Mouse (Mus musculus) urinary bladder, adult 2 months (tissue): ENCODE data around the gene Samd7. TPM values are rescaled to one million over a fixed set of nuclear protein-coding genes. Genes with fewer than 3 reads are reported as not detected.
A peak's percentile ranks its signal among the peaks of the same experiment; 100 is the strongest.
"Not testable (repeated sequence)": the region's sequence is repeated elsewhere in the genome, so short reads cannot be mapped to it uniquely, and the experiment has no call there.

Experiments
- DNase-seq: peaks from one replicate; pipeline ENCODE4 v3.0.0; 2022; ENCODE audit warnings: low spot score
- polyA plus RNA-seq: library from polyadenylated mRNA; depleted of rRNA; stranded (reverse); fragments of >200 nt; gene quantifications from 2 replicates; pipeline ENCODE4 v1.2.3, GENCODE M21; 2012; rRNA removed

Gene Samd7
- polyA plus RNA-seq = not detected in 2 replicates

DNA sequence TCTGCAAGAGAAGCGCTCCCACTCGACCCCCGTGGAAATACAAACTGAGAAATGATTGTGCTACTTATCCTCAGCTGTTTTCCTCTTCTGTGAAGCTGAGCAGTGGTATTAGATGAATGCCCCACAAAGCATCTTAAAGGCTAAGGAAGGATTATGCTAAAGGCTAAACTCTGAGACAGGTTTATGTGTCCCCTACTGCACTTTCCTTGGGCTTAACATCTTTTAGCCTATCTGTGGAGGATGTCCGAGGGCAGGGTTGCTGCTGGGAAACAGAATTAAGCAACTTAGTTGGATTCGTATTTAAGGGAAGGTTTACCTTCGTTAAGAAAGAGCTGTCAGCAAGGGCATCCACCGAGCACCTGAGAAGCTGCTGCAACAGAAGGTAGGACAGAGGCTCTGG, at the start of gene Samd7:
Gene Samd7 (plus strand): TSS at position 288 of the 400 bp plus-strand sequence.
- DNase-seq = no peak

DNA sequence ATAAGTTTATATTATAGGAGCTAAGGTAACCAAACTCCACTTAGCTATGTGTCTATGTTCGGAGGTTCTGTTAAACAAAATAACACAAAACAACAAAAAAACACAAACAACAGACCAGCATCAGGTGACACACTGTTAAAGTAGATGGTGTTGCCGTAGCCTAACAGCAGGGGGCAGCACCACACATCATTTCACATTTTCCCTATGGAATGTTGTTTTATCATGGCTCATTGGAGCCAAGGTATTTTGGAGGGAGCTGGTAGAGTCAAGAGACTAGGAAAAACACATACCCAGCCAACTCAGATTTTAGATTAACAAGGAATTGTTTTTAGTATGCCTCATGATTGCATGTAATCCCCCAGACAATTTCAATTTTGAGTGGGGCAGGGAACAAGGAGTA, 49.7 kb upstream of the Samd7 start:
- DNase-seq = peak; percentile 27

DNA sequence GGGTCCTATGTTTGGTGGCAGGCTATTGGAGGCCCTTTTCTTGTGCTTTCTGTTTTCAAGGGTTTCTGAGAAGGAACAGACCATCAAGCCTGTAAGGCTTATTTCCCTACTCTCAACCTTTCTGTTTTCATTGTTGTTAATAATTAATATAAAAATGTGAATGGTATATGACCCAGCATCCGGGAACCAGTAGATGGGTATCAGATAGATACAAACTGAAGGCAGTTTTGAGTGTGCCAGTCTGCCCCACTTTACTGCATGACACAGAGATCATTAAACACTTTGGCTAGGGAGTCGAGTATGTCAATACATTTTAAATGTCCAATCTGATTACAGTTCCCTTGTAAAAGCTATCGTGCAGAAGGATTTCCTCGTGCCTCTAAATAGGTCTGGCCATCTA, 48.2 kb upstream of the Samd7 start:
- DNase-seq = no peak

DNA sequence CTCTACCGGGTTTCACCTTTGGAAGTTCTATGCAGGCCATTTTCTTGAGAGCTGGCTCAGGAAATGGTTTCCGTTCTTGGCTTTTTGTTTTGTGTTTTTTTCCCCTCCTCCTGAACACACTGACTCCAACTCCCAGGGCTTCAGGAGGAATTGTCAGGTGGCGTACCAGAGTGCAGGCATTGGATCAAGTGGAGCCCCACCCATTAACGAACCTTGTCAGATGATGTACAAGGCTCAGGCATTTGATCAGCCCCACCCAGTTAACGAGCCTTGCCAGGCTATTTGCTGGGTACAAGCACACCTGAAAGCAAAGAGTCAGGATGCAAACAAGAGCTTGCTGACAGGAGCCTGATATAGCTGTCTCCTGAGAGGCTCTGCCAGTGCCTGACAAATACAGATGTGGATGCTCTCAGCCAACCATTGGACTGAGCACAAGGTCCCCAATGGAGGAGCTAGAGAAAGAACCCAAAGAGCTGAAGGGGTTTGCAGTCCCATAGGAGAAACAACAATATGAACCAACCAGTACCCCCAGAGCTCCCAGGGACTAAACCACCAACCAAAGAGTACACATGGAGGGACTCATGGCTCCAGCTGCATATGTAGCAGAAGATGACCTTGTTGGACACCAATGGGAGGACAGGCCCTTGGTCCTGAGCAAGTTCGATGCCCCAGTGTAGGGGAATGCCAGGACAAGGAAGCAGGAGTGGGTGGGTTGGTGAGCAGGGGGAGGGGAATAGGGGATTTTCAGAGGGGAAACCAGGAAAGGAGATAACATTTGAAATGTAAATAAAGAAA, 46.2 kb upstream of the Samd7 start, which contains the start of gene Lrrc31:
Gene Lrrc31 (minus strand): TSS at position 133 of the 795 bp plus-strand sequence.
- not testable (repeated sequence) for DNase-seq

DNA sequence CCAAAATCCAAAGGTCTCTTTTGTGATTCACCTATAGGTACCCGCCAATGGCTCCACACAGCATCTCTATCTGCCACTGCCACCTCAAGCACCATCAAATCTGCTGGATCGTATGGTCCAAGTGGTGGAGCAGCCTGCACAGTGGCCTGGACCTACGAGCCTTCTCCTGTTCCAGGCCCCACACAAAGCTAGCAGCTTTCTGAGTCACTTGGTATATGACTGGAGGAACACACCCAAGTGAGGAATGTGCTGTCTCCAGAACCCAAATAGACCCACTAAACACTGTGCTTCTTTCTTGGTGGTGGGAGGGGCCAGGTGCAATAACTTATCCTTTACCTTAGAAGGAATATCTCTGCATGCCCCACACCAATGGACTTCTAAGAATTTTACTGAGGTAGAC, 40.1 kb upstream of the Samd7 start:
- no peak for DNase-seq

DNA sequence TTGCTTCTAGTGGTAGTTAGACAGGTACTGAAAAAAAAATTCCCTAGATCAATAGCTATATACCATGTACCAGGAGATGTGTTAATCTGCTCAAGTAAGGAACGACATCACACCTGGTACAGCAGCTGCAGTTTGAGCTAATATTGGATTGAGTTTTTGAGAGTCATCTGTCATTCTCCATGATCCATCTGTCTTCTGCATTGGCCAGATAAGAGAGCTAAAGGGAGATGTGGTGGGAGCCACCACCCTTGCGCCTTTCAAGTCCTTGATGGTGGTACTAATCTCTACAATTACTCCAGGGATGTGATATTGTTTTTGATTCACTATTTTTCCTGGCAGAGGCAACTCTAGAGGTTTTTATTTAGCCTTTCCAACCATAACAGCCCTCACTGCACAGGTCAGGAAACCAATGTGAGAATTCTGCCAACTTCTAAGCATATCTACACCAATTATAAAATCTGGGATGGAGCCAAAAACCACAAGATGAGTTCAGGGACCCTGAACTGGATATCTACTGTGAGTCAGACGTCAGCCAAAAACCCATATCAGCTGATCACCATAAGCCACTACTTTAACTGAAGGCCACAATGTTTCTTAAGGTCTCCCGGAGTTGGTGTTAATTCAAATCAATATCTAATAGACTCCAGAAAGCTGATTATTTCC, 39.3 kb upstream of the Samd7 start:
- no peak for DNase-seq

DNA sequence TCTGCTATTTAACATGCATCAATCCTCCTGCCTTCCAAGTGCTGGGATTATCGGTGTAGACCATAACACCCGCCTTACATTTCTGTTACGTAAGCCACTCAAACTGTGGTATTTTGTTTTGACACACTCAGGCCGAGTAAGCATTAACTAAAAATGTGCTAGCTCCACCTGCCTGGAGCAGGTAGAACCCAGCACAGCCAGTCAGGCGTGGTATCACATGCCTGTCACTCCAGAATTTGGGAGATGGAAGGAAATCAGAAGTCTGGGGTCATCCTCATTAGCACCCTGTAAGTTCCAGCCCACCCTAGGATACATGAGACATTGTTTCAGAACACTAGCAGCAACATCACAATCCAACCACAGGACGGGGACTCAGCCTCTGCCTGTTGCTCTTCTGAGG, 35.9 kb upstream of the Samd7 start:
- no peak for DNase-seq

DNA sequence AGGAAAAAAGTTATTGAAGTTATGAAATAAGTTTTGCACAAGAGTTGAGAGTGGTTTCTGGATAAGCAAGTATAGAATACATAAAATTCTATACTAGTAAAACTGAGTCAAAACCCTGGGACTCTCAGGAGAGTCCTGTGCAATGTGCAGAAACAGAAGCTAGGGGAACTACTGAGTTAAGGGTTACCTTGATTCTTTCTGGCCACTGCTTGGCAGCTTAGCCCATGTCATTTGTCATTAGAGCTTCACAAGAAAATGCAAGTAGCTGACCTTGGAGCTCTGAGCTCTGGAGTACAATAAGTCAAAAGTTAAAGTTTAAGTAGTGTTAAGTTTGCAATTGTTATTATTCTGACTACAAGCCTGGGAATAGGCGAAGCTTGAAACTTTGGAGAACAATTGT, 32.8 kb upstream of the Samd7 start:
- DNase-seq = no peak

DNA sequence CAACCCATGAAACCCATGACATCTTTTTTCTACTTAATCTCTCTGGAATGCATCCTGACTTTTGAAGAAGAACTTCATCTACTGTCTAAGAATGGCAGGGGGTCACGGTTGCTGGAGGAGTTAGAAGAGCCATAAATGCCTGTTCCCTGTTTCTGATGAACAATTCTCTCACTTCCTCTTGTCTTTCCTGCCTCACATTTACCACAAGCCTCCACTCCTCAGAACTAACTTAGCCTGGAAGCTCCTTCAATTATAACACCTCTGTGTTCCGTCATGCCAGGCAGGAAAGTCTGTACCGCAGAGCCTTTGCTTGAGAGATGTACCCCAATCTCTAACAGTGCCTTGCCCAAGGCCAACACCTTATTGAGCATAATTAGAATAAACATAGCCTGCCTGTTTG, 27.4 kb upstream of the Samd7 start:
- no peak for DNase-seq

DNA sequence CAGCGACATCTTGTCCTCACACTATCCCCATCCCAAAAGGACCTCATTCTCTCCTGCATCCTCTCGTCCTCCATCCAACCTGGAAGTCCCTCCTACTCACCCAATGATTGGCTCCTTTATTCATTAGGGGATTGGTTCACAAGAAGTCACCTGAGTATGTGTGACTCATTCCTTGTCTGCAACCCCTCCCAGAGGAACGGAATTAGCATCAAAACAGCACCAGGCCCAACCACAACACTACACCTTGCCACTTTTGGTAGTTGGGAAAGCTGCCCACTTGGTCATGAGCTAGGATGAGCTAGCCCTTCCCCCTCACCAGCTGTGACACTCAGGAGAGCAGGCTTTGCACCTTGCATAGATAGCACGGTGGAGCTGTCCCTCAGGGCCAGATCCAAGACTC, 24.1 kb upstream of the Samd7 start:
- DNase-seq = no peak

DNA sequence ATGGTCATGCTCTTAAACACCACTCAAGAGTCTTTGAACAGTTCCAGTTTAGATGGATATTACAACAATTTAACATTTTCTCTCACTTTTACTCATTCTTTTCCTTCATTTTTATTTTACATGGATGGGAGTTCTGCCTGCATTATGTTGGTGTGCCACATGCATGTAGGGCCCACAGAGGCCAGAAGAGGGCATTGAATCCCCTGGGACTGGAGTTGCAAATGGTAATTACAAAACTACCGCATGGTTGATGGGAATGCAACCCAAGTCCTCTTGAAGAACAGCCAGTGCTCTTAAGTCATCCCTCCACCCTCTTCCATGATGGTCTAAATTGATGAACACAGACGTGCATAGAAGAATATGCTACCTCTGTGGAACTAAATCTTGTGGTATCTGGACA, 23.6 kb upstream of the Samd7 start:
- DNase-seq = no peak

DNA sequence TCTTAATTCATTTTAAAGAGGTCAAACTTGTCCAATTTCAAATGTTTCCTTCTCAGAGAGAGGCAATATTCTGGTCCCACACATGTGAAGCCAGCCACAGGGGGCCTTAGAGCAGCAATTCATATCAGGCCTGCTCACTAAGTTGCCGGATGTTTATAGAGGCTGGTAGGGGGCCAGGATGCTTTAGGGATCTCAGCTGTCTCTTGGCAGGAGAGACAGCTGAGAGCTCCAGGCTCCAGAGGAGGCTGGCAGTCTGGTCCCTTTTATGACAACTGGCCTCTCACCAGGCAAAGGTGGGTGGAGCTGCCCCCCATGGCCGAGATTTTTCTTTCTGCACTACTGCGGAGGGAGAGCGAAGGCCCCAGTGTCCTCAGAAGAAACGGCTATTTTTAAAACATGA, 22.9 kb upstream of the Samd7 start:
- DNase-seq = no peak

DNA sequence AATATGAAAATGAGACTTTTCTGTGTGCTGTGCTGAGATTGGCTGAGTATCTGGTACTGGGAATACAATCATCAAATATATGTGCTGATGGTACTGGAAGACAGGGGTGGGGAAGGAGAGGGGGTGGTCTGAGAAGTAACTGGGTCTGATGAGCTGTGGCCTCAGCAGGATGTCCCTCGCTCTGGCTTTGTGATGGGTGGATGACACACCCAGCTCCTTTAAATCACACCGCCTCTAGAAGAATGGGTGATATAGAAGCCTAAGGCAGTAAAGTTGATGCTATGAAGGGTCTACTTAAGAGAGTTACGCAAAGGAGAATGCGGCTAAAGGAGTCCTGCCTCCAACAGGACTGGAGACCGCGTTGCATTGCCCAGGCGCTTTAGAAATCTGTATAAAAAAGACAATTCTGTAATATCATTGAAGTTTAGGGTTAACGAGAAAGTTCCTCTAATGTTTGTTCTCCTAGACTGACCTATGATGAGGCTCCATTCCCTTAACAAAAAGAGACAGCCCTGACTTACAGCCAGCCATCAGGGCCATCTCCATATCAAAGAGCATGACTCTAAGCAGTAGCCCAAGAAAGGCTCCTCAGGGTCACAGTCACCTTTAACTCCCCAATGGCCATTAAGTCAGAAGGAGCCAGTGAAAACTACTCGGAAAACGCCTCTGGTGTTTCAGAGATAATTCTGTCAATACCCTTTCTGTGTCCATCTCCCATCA, 21.8 kb upstream of the Samd7 start:
- no peak for DNase-seq

DNA sequence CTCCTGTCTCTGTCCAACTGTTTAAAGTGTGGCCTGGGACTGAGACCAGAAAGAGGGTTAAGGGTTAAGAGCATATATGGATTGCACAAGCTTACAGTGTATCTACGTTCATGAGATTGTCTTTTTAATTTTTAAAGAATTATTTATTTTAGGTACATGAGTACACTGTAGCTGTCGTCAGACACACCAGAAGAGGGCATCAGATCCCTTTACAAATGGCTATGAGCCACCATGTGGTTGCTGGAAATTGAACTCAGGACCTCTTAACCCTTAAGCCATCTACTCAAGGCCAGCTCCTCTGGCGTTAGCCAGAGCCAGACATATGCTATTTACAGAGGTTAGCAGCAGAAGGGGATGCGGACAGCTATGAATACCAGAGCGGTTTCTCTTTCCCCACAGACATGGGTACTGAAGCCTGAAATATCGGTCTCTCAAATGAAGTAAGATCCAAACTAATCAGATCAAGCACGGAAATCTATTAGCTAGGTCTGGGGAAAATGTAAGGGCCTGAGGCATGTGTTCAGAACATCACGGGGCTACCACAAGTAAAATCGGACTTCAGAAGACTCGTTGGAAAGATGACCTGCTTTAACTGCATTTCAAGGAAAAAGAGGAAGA, 21.1 kb upstream of the Samd7 start:
- DNase-seq = no peak

DNA sequence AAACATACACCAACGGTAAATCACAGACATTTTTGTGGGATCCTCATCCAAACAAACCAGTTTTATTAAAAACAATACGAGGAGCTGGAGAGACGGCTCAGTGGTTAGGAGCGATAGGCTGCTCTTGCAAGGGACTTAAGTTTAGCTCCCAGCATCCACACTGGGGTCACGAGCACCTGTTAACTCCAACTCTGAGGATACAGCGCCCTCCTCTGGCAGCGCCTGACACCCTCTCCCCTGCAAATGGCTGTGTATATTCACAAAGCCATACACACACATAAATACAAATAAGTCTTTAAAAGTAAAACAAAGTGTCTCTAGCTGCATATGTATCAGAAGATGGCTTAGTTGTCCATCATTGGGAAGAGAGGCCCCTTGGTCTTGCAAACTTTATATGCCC, 20.6 kb upstream of the Samd7 start:
- DNase-seq = no peak

DNA sequence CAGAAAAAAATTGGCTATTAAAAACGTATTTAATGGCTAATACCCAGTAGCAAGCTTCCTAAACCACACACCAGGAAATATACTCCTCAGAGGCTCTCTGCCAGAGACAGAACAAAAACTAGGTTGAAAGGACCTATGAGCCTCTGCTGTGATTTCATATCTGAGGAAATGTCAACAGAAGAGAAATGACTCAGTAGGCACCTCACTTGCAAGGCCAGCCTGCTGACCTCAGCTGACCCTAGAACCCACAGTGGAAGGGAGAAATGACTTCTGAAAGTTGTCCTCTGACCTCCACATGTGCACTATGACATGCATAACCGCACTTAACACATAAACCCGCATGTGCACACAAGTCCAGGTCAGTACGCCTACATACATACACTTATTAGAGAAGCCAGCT, 18.9 kb upstream of the Samd7 start:
- no peak for DNase-seq

DNA sequence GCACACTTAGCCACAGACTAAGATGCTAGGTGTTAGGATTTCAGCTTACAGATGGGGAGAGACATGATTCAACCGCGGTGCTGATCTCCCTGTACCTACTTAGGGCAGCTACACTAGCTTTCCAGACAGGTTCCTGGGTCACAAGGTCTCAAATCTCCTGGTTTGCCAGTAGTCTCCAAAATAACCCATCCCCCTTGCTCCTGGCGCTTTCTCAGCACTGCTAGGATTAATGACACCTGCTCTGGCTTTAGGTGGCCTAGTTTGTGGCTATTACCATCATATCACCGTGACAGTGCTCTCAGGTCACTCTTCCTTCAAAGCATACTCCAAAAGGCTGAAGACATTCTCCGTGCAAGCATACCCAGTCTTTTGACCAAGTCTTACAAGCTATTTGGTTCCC, 17.0 kb upstream of the Samd7 start:
- DNase-seq = no peak

DNA sequence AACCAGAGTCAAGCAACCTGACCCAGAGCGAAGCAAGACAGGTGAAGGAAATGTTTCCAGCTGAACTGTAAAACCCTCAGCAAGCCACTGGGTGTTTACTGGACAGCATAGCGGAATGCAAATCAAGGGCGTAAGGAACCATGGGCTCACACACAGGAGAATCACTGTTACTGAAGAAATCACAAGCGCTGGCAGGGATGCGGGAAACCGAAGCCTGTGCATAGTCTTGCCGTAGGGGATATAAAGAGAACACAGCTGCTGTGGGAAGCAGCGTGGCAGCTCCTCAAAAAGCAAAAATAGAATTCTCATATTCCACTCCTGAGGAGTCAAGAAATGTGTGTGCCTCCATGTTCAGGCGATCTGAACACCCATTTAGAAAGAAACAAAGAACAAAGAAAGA, 9.3 kb upstream of the Samd7 start:
- no peak for DNase-seq

DNA sequence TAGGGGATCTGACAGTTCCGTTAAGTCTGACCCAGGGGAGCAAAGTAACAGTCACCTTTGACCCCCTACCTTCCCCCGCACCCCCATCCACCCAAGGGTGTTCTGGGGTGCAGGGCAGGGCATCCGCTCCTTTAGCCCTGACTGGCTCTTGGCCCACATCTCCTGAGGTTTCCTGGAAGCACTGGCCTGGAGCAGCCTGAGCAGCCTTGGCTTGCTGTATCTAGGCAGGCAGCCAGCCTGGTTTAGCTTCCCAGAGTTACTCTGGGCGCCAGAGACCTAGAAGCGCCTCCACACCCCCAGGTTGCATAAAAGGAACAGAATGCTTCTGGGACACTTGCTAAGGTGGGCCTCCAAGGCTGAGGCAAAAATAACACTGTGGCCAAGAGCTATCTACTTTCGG, 4.8 kb upstream of the Samd7 start:
- DNase-seq = no peak

DNA sequence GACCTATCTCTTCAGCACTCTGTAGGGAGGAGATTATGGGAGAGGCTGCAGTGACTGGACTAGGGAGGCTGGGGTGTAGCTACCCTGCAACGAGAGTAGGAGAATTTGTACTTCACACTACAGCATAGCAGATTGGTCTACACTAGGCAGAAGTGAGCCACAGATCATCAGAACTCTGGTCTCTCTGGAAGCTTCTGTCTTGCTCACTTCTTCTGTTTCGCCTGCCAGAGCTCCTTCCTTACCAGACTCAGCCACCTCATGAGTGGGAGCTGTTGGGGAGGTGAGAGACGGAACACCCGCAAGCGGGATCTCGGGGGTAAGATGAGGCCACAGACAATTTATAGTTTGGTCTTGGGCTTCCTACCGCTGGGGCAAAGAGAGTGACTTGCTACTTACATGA, 3.2 kb upstream of the Samd7 start:
- no peak for DNase-seq

DNA sequence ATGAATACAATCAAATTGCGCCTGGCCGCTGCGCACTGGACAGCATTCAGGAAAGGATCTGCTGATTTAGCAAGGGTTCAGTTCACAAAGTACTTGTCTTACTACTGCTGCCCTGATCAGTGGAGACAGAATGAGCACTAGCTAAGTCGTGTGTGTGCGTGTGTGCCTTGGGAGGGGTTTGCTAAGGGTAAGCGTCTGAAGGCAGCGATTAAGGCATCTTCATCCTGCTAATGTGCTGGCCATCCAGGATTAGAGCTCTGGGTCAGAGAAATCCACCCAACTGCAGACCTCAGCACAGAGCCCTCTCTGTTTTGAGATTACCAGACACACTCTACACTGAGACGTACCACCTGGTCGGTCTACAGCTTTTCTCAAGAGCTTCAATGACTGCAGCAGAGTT, 2.2 kb downstream of the Samd7 start:
- DNase-seq = no peak

DNA sequence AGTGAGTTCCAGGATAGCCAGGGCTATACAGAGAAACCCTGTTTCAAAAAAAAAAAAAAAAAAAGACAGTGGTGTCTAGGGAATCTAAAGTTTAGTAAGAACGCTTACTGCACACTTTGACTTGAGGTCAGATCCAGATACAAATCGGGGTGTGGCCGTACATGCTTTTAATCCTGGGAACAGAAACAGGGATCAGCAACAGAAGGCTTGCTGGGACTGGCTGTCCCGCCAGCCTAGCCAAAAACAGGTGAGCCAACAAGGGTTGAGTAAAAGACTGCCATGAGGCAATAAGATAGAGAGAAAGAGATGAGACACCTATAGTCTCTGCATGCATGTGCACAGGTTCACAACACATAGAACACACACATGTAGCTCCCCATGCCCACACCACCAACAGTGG, 8.6 kb downstream of the Samd7 start:
- DNase-seq = no peak
